Mouse (Mus musculus) liver, adult 2 months (tissue): Measurements from ENCODE around the gene Cfap97d2.

Experiments
- CTCF ChIP-seq: fragments of 200-500 bp; IDR thresholded peaks from 2 replicates; pipeline ENCODE4 v1.5.1; 2011; ENCODE audit warnings: low read depth, low read length, control low read depth
- POLR2A ChIP-seq: fragments of 200-500 bp; IDR thresholded peaks from 2 replicates; pipeline ENCODE4 v1.6.1; 2011; ENCODE audit warnings: low read length, control low read depth; ENCODE audit not compliant: insufficient read depth; ENCODE audit errors: extremely low read depth

- no peak for TF ChIP-seq CTCF
- no peak for TF ChIP-seq POLR2A
Observed at GRCm38 (mm10) chr8:13718980-13719379, 13.3 kb downstream of the Cfap97d2 start.
